Mouse (Mus musculus) liver, embryonic 11.5 days (tissue): ENCODE results near the gene Inpp5a. TPM values are rescaled to one million over a fixed set of nuclear protein-coding genes. Genes with fewer than 3 reads are reported as not detected.

Experiments used
- ATAC-seq: fragments of 200-750 bp; cut with Nextera tagmentation; replicated peaks from 2 replicates; pipeline ENCODE4 v1.8.0; 2017; ENCODE audit warnings: moderate number of reproducible peaks, mild to moderate bottlenecking, moderate TSS enrichment, moderate library complexity; ENCODE audit not compliant: low FRiP score
- DNase-seq: peaks from one replicate; pipeline ENCODE4 v3.0.0-alpha.2; 2017; ENCODE audit warnings: low spot score
- H3K27ac ChIP-seq: fragments of 300-500 bp; sonication (generic); 2 replicates; pipeline ENCODE4 v1.5.1; 2014; ENCODE audit warnings: mild to moderate bottlenecking, low read depth, low read length, control low read depth
- H3K27me3 ChIP-seq: fragments of 300-500 bp; sonication (generic); replicated peaks from 2 replicates; pipeline ENCODE4 v1.6.1; 2014; ENCODE audit warnings: low read length, mixed read lengths; ENCODE audit not compliant: control insufficient read depth, insufficient read depth
- H3K36me3 ChIP-seq: fragments of 300-500 bp; sonication (generic); 2 replicates; pipeline ENCODE4 v1.6.1; 2014; ENCODE audit warnings: mild to moderate bottlenecking, low read length, moderate library complexity, mixed read lengths; ENCODE audit not compliant: control insufficient read depth, insufficient read depth
- H3K4me1 ChIP-seq: fragments of 300-500 bp; sonication (generic); replicated peaks from 2 replicates; pipeline ENCODE4 v1.6.1; 2014; ENCODE audit warnings: low read length, mixed read lengths; ENCODE audit not compliant: control insufficient read depth, insufficient read depth
- H3K4me2 ChIP-seq: fragments of 300-500 bp; sonication (generic); 2 replicates; pipeline ENCODE4 v1.6.1; 2014; ENCODE audit warnings: mild to moderate bottlenecking, control low read depth, moderate library complexity
- H3K4me3 ChIP-seq: fragments of 300-500 bp; sonication (generic); 2 replicates; pipeline ENCODE4 v1.5.1; 2014; ENCODE audit warnings: low read depth, low read length, control low read depth
- H3K9ac ChIP-seq: fragments of 300-500 bp; sonication (generic); 2 replicates; pipeline ENCODE4 v1.6.1; 2014; ENCODE audit warnings: low read depth, low read length, control low read depth
- H3K9me3 ChIP-seq: fragments of 300-500 bp; sonication (generic); 2 replicates; pipeline ENCODE4 v1.6.1; 2016; ENCODE audit warnings: low read length, inconsistent platforms, mixed read lengths; ENCODE audit not compliant: control insufficient read depth
- WGBS: fragments of 180-500 bp; shearing (Covaris S2); extraction: QIAGEN DNeasy Blood & Tissue Kit; methylation state at CpG from one replicate; pipeline ENCODE4 v1.1.7; 2014; 5-methylcytosine and 5-hydroxymethylcytosine counted together
- polyA plus RNA-seq: library from polyadenylated mRNA; unstranded; fragments of >200 nt; fragmentation: Nextera tagmentation; extraction: Ambion mirVana; gene quantifications from 2 replicates; pipeline ENCODE4 v1.2.1, GENCODE M21; 2014

Inpp5a gene
- polyA plus RNA-seq, 1 experiment from 2014 or later: 11.8 TPM

GRCm38 (mm10) chr7:139530591-139531427, 141.9 kb downstream of the Inpp5a start:
- WGBS: 74% methylated on average over 16 of the region's 16 CpGs
- Histone ChIP-seq H3K4me3 (no peak overlapping the region), H3K9me3 (no peaks in the 10 kb centered on the region), H3K9ac (no peak overlapping the region), H3K27me3 (no peaks in the 10 kb centered on the region), H3K27ac (no peak overlapping the region), H3K36me3 (no peaks in the 10 kb centered on the region), H3K4me1 (no peaks in the 10 kb centered on the region), H3K4me2 (no peak overlapping the region)
- DNase-seq: no peak
- ATAC-seq: no peak

GRCm38 (mm10) chr7:139531428-139531801, 142.5 kb downstream of the Inpp5a start:
- DNase-seq (no peak), ATAC-seq (no peak)
- Histone ChIP-seq H3K4me2 (no peak overlapping the region), H3K9ac (no peak overlapping the region), H3K27ac (no peak overlapping the region), H3K36me3 (no peaks in the 10 kb centered on the region), H3K9me3 (no peaks in the 10 kb centered on the region), H3K4me1 (no peaks in the 10 kb centered on the region), H3K4me3 (no peak overlapping the region), H3K27me3 (no peaks in the 10 kb centered on the region)
- 81% methylated on average over 4 of the region's 4 CpGs for WGBS

- no peaks in the 10 kb centered on the region for H3K9me3 ChIP-seq
- no peaks in the 10 kb centered on the region for H3K36me3 ChIP-seq
- H3K4me2 ChIP-seq: no peak overlapping the region
- no peak overlapping the region for H3K27ac ChIP-seq
- DNase-seq: no peak
- no peaks in the 10 kb centered on the region for H3K4me1 ChIP-seq
- H3K4me3 ChIP-seq: no peak overlapping the region
- H3K27me3 ChIP-seq: no peaks in the 10 kb centered on the region
- H3K9ac ChIP-seq: no peak overlapping the region
- no peak for ATAC-seq
- WGBS: 76% methylated on average over 5 of the region's 5 CpGs
These were observed 147.4 kb downstream of the Inpp5a start for GRCm38 (mm10) chr7:139536331-139536730.

- no peak for ATAC-seq
- no peaks in the 10 kb centered on the region for H3K36me3 ChIP-seq
These were observed 147.9 kb downstream of the Inpp5a start for GRCm38 (mm10) chr7:139536831-139537230.

GRCm38 (mm10) chr7:139537831-139538230, 148.9 kb downstream of the Inpp5a start:
- Histone ChIP-seq H3K9me3 (no peaks in the 10 kb centered on the region), H3K9ac (no peak overlapping the region), H3K27ac (no peak overlapping the region), H3K4me1 (no peaks in the 10 kb centered on the region), H3K4me2 (no peak overlapping the region), H3K4me3 (no peak overlapping the region), H3K27me3 (no peaks in the 10 kb centered on the region), H3K36me3 (no peaks in the 10 kb centered on the region)
- ATAC-seq: no peak
- no peak for DNase-seq
- WGBS: 86% methylated on average over 9 of the region's 9 CpGs

More at GRCm38 (mm10) chr7:139536831-139537230, 147.9 kb downstream of the Inpp5a start:
- Histone ChIP-seq H3K9ac (no peak overlapping the region), H3K4me1 (no peaks in the 10 kb centered on the region), H3K9me3 (no peaks in the 10 kb centered on the region), H3K27me3 (no peaks in the 10 kb centered on the region), H3K27ac (no peak overlapping the region), H3K4me3 (no peak overlapping the region), H3K4me2 (no peak overlapping the region)
- 99% methylated on average over 2 of the region's 2 CpGs for WGBS
- DNase-seq: no peak

GRCm38 (mm10) chr7:139538541-139538940, 149.6 kb downstream of the Inpp5a start:
- ATAC-seq (no peak), DNase-seq (no peak)
- H3K36me3 ChIP-seq: no peaks in the 10 kb centered on the region
- no peak overlapping the region for H3K27ac ChIP-seq
- H3K4me3 ChIP-seq: no peak overlapping the region
- no peaks in the 10 kb centered on the region for H3K27me3 ChIP-seq
- H3K4me2 ChIP-seq: no peak overlapping the region
- no peak overlapping the region for H3K9ac ChIP-seq
- H3K4me1 ChIP-seq: no peaks in the 10 kb centered on the region
- 70% methylated on average over 2 of the region's 2 CpGs for WGBS
- no peaks in the 10 kb centered on the region for H3K9me3 ChIP-seq

GRCm38 (mm10) chr7:139540601-139541000, 151.7 kb downstream of the Inpp5a start:
- no peak overlapping the region for H3K4me2 ChIP-seq
- no peaks in the 10 kb centered on the region for H3K27me3 ChIP-seq
- ATAC-seq: no peak
- DNase-seq: no peak
- H3K9me3 ChIP-seq: no peaks in the 10 kb centered on the region
- H3K36me3 ChIP-seq: no peaks in the 10 kb centered on the region
- 50% methylated on average over 1 of the region's 1 CpGs for WGBS
- no peak overlapping the region for H3K9ac ChIP-seq
- no peaks in the 10 kb centered on the region for H3K4me1 ChIP-seq
- no peak overlapping the region for H3K4me3 ChIP-seq
- no peak overlapping the region for H3K27ac ChIP-seq

- H3K27me3 ChIP-seq: no peaks in the 10 kb centered on the region
- 88% methylated on average over 6 of the region's 6 CpGs for WGBS
- DNase-seq: no peak
- H3K4me2 ChIP-seq: no peak overlapping the region
- no peak overlapping the region for H3K4me3 ChIP-seq
- H3K4me1 ChIP-seq: no peaks in the 10 kb centered on the region
- ATAC-seq: no peak
- no peaks in the 10 kb centered on the region for H3K36me3 ChIP-seq
- H3K27ac ChIP-seq: no peak overlapping the region
- no peak overlapping the region for H3K9ac ChIP-seq
- no peaks in the 10 kb centered on the region for H3K9me3 ChIP-seq
These were observed 152.5 kb downstream of the Inpp5a start for GRCm38 (mm10) chr7:139541422-139541821.
